Mouse (Mus musculus) heart, adult 18-20 months (tissue): ENCODE measurements around the gene Adig. TPM values are rescaled to one million over a fixed set of nuclear protein-coding genes. Genes with fewer than 3 reads are reported as not detected.

Source experiments
- DNase-seq, 2 experiments: peaks; one replicate each; pipeline ENCODE4 v3.0.0; 2021 to 2022; ENCODE audit warnings: mixed read lengths in 1 of 2
- total RNA-seq, 2 experiments: library from RNA; stranded (reverse); gene quantifications; 2 replicates each; pipeline ENCODE4 v1.2.3; 2021

Gene Adig
- total RNA-seq, 2 experiments from 2014 or later: 3.1 to 18.9 TPM

DNA sequence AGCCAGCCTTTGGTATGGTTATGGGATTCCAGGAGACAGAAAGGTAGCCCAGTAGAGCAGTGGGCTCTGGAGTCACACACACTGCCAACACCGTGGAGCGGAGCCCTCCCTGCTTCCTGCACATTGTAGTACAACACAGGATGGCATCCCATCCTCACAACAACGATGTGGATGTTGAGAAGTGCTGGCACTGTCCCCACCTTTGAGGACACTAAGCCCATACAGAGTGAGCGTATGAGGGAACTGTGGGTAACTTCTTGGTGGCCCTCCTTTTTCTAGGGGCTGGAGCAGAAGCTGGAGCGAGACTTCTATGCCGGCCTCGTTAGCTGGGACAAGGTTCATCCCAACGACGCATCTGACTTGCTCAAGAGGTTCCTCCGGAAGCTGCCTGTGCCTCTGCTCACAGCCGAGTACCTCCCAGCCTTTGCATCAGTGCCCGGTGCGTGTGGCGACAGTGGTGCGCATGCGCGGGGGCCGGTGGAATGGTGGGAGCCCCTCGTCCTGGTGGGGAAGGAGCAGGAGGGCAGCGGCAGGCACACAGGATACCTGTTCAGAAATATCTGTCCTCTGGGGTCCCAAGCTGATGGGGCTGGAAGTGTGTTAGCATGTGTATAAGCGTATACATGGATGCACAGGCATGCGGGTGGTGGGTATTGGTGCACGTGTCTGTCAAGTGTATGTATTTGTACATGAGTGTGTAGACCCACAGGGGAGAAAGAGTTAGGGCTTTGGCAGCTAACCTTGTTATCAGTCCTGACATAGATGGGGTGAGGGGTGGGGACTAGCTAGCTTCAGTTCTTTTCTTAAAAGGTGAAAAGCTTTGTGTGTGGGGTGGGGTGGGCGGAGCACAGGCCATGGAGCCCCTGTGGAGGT, 37.3 kb downstream of the Adig start:
- DNase-seq: no peak

DNA sequence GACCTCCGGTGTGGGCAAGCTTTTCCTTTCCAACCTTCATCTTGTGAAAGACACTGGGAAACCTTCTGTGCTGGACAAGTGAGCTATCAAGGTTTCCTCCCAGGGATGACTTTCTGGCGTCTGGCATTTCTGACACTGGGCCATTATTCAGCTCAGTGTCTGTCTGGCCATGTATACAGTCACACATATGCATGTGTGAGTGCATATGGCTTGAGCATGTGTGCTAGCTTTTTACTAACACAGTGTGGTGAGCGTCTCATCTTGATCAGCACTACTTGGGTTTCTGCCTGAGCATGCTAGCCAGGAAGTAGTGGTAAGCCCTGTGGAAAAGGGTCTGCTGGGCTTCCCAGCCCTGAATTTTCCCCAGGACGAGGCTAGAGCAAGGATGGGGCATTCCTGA, 38.9 kb downstream of the Adig start:
- no peak for DNase-seq

DNA sequence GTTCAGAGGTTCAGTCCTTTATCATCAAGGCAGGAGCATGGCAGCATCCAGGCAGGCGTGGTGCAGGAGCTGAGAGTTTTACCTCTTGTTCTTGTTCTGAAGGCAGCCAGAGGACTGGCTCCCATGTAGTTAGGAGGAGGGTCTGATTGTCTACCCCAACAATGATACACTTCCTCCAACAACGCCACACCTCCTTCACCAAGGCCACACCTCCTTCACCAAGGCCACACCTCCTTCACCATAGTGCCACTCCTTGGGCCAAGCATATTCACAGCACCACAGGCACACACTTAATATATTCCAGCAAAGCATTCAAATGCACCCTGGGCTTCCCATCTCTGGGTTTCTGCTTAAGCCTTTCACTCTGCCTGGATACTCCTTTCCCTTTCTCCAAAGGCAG, 42.9 kb downstream of the Adig start:
- DNase-seq: no peak

DNA sequence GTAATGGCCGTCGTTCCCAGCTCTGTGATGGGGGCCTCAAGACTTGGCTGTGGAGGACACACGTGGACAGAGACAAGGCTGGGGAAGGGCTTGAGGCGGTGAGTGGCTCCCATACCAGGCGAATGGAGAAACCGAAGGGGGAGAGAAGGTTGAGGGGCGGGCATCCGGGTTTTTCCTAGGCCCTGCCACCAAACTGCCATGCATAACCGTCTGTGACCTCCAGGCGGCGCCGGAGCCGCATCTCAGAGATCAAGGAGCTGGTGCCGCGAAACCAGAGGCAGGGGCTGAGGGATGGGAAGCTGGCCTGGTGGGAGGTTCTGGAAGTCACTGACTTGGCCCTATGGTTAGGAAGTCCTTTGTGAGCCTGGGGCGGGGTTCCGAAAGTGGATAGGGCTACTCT, 44.3 kb downstream of the Adig start:
- DNase-seq: peak; percentile 47 to 73

DNA sequence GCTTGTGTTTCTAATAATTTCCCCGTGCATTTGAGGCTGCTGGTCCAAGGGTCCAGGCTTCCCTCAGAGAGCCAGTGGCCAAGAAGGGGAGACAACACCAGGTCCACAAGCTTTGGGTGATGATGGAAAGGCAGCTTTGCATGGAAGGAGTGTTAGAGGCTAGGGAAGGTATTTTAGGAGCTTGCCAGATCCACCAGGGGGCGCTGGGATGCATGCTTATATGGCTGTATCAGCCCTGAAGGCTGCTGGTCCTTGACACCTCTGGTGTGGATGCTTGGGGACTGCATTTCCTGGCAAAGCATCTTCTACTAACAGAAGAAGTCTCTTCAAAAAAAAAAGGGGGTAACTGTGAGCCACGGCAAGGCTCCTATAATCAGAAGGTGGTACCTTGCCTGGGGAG, 47.7 kb downstream of the Adig start:
- DNase-seq: peak; percentile 59 to 88

DNA sequence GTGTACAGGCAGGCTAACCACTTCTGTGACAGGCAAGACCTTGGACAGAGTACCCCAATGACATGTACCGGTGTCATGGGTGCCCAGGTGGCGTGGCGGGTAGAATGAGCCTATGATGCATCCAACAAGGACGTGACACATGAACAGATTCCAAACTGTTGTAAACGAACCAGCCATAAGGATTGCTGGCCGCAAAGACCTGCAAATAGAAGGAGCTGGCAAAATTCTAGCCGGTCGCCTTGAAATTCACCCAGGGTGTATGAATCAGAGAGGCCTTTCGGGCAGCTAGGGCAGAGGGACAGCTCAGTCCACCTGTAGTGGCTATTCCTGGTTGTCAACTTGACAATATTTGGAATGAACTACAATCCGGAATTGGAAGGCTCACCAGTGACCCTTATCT, 52.0 kb downstream of the Adig start:
- peak; percentile 9 to 20 for DNase-seq

DNA sequence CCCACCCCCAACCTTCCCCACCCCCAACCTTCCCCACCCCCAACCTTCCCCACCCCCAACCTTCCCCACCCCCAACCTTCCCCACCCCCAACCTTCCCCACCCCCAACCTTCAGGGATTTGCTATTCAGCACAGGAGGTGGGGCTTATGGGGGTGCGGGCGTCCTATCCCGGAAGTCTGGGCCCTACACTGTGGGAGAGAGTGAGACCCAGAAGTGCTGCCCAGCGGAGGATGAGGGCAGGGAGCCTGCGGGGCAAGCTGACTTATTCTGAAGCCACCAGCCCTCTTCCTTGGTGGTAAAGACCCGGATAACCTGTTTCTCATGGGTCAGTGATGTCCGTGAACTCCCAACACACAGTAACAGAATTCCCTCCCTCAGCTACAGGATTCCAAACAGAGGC, 52.8 kb downstream of the Adig start:
- DNase-seq: peak; percentile 55 to 65

DNA sequence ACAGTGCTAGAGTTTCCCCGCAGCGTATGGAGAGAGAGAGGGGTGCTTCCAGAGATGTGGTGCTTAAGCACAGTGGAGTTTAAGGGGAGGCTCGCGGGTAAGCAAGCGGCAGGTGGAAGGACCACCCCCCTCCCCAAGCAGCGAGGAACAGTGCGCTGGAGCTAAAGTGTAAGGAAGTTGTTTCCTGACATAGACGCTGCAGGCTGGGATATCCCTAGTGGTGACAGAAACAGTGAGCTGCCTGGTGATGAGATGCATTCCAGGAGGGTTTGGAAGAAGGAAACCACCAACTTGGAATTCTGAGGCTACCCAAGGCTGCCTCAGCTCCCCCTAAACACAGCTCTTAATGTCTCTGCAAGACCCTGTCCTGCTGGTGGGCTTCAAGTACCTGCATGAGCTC, 53.4 kb downstream of the Adig start:
- DNase-seq: no peak

DNA sequence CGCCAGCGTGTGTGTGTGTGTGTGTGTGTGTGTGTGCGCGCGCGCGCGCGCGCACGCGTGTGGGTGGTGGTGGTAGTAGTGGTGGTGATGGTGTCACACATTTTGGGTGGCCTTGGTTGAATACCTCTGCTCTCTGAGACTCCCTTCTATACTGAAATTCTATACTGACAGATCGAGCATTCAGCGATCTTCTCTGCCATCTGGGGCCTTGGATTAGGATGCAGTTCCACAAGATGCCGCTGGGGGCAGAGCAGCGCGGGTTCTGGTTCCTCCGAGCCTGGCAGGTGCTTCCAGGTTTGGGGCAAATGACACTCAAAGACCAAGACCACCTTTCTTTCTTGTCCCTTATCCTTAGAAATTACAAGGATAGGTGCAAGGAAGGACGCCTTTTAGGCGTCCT, 53.8 kb downstream of the Adig start:
- DNase-seq: peak; percentile 45 to 86

DNA sequence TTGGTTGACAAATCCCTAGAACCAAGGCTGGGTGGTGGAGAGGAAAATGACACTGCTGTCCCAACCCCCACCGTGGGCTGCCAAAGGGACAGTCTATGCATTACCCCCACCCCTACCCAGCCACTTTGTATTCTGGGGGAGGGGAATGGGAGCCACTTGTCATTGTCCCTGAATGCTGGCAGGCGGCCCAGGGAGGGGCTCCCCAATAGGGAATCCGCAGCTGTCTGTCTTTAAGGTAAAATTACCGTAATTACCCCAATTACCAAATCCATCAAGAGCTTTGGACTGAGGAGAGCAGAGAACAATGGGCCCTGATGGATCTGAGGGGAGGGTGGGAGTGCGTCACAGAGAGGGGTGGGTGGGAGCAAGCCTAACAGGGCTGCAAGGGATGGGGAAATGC, 54.3 kb downstream of the Adig start:
- DNase-seq: no peak

Other genes with a start within 250 kb of the Adig start
- gene Bpi, start 244.5 kb upstream of the Adig start, total RNA-seq: not detected
- gene Lbp, start 196.1 kb upstream of the Adig start, total RNA-seq: 1 to 10 TPM; 6.2 to 7.0 TPM
- gene Snhg11, start 127.0 kb upstream of the Adig start, total RNA-seq: under 1 TPM; 0.15 to 0.26 TPM
- gene Ralgapb, start 92.8 kb upstream of the Adig start, total RNA-seq: 10 to 100 TPM; 35.0 to 35.8 TPM
- not detected for gene Arhgap40, start 10.2 kb downstream of the Adig start, total RNA-seq
- gene Slc32a1, start 108.2 kb downstream of the Adig start, total RNA-seq: not detected
- gene Actr5, start 122.3 kb downstream of the Adig start, total RNA-seq: 1 to 10 TPM; 5.0 to 5.8 TPM
- 10 to 100 TPM; 11.6 to 16.1 TPM for gene Ppp1r16b, start 162.8 kb downstream of the Adig start, total RNA-seq